Mouse (Mus musculus) liver, embryonic 14.5 days (tissue): ENCODE measurements around the gene Far2.

ENCODE experiments used
- CTCF ChIP-seq: IDR thresholded peaks from 2 replicates; pipeline ENCODE4 v1.5.1; 2016; ENCODE audit warnings: antibody characterized with exemption, low read depth, control low read depth
- EP300 ChIP-seq: IDR thresholded peaks from 2 replicates; pipeline ENCODE4 v1.6.1; 2016; ENCODE audit warnings: antibody characterized with exemption, low read depth

- TF ChIP-seq EP300 (no peak), CTCF (no peak)
Measured at GRCm38 (mm10) chr6:148074211-148074864, 27.3 kb downstream of the Far2 start.
